In genomic region chr5:35361570-35362284, GRCm38 (mm10) we compare ENCODE assay signal across 9 mouse cellular contexts. TPM values are rescaled to one million over a fixed set of nuclear protein-coding genes. Genes with fewer than 3 reads are reported as not detected.
A peak's percentile ranks its signal among the peaks of the same experiment; 100 is the strongest.
DNase-seq lines count a peak whose midpoint lies in the region; ATAC-seq and TF ChIP-seq lines count a peak whose summit lies in the region.
"Had no signal": no experiment of that assay in that cellular context is flagged by ENCODE, and none has a peak within 500 bp of the region (broad histone marks: within the 10 kb centered on the region; RNA-seq: fewer than 3 reads in every experiment).

No protein-coding gene starts in this region.

- H3K27me3 ChIP-seq in CH12.LX (replicated peaks): peaks cover 92% of the 10 kb centered on the region
- H3K27me3 ChIP-seq in forebrain, embryonic 11.5 days (ENCODE audit: control insufficient read depth, insufficient read depth, low read length): no peaks in the 10 kb centered on the region; the same call in 1 of the 2 replicates
- H3K27me3 ChIP-seq in liver, embryonic 14.5 days (ENCODE audit: control insufficient read depth, insufficient read depth, low read length): no peaks in the 10 kb centered on the region
- no peaks in the 10 kb centered on the region for H3K27me3 ChIP-seq in neural tube, embryonic 14.5 days (ENCODE audit: control insufficient read depth, insufficient read depth, low read length)

- H3K79me2 ChIP-seq in CH12.LX (replicated peaks; ENCODE audit: control insufficient read depth, extremely low read depth, insufficient read depth, poor library complexity, severe bottlenecking): no peaks in the 10 kb centered on the region

- H3K4me3 ChIP-seq in CH12.LX (replicated peaks in 1 of 3; ENCODE audit: low read depth in 2 of 3, low read length in 2 of 3, poor library complexity in 1 of 3): no peak overlapping the region
- H3K4me3 ChIP-seq in forebrain, embryonic 11.5 days (ENCODE audit: low read depth, low read length): no peak overlapping the region
- no peak overlapping the region for H3K4me3 ChIP-seq in liver, embryonic 14.5 days (ENCODE audit: insufficient read depth in 1 of 2, low read depth in 2 of 2, low read length in 2 of 2)
- H3K4me3 ChIP-seq in neural tube, embryonic 14.5 days (ENCODE audit: low read depth, low read length): no peak overlapping the region

- no peak overlapping the region for H3K4me2 ChIP-seq in CH12.LX (ENCODE audit: insufficient read depth, low read depth, poor library complexity, severe bottlenecking)
- H3K4me2 ChIP-seq in forebrain, embryonic 11.5 days (ENCODE audit: low read depth, low read length, severe bottlenecking): no peak overlapping the region
- H3K4me2 ChIP-seq in liver, embryonic 14.5 days (ENCODE audit: low read depth): no peak overlapping the region
- no peak overlapping the region for H3K4me2 ChIP-seq in neural tube, embryonic 14.5 days (ENCODE audit: low read depth, low read length)

- WGBS in forebrain, embryonic 11.5 days: 46% methylated on average over 8 of the region's 8 CpGs
- 42% methylated on average over 8 of the region's 8 CpGs for WGBS in liver, embryonic 14.5 days (ENCODE audit: insufficient replicate concordance)
- 51% methylated on average over 8 of the region's 8 CpGs for WGBS in neural tube, embryonic 14.5 days

- no peak overlapping the region for H3K9ac ChIP-seq in CH12.LX (ENCODE audit: insufficient read depth, low read depth)
- no peak overlapping the region for H3K9ac ChIP-seq in forebrain, embryonic 11.5 days (ENCODE audit: low read length)
- no peak overlapping the region for H3K9ac ChIP-seq in liver, embryonic 14.5 days (replicated peaks)
- H3K9ac ChIP-seq in neural tube, embryonic 14.5 days (replicated peaks; ENCODE audit: low read depth, low read length): no peak overlapping the region

- H3K4me1 ChIP-seq in CH12.LX (ENCODE audit: control insufficient read depth in 1 of 2, insufficient read depth in 2 of 2): no peaks in the 10 kb centered on the region
- H3K4me1 ChIP-seq in forebrain, embryonic 11.5 days (replicated peaks; ENCODE audit: control insufficient read depth, insufficient read depth, low read length): no peaks in the 10 kb centered on the region
- H3K4me1 ChIP-seq in liver, embryonic 14.5 days (replicated peaks; ENCODE audit: control insufficient read depth in 2 of 2, insufficient read depth in 2 of 2, low read length in 1 of 2): peaks cover 0 to 6% of the 10 kb centered on the region in 2 experiments; a peak in 2 of 4 replicates
- H3K4me1 ChIP-seq in neural tube, embryonic 14.5 days (ENCODE audit: control insufficient read depth, insufficient read depth, low read length): no peaks in the 10 kb centered on the region

- no peak for TF ChIP-seq POLR2A in CH12.LX (IDR thresholded peaks at IDR 0.05; ENCODE audit: low read depth, low read length)

- H3K36me3 ChIP-seq in CH12.LX (replicated peaks in 1 of 2; ENCODE audit: control insufficient read depth in 1 of 2, insufficient read depth in 1 of 2, low read length in 1 of 2): no peaks in the 10 kb centered on the region
- H3K36me3 ChIP-seq in forebrain, embryonic 11.5 days (ENCODE audit: control insufficient read depth, insufficient read depth, low read length): no peaks in the 10 kb centered on the region
- H3K36me3 ChIP-seq in liver, embryonic 14.5 days (replicated peaks; ENCODE audit: control insufficient read depth, insufficient read depth, low read depth): no peaks in the 10 kb centered on the region
- no peaks in the 10 kb centered on the region for H3K36me3 ChIP-seq in neural tube, embryonic 14.5 days (ENCODE audit: control insufficient read depth, insufficient read depth, low read length)

- no peaks in the 10 kb centered on the region for H3K9me3 ChIP-seq in CH12.LX (replicated peaks; ENCODE audit: low read length)
- H3K9me3 ChIP-seq in forebrain, embryonic 11.5 days (ENCODE audit: control insufficient read depth, low read length): no peaks in the 10 kb centered on the region
- no peaks in the 10 kb centered on the region for H3K9me3 ChIP-seq in liver, embryonic 14.5 days (ENCODE audit: control insufficient read depth, low read length)
- no peaks in the 10 kb centered on the region for H3K9me3 ChIP-seq in neural tube, embryonic 14.5 days (ENCODE audit: control insufficient read depth, low read length)

- TF ChIP-seq EP300 in CH12.LX (IDR thresholded peaks at IDR 0.05; ENCODE audit: low read length): no peak
- no peak for TF ChIP-seq EP300 in liver, embryonic 14.5 days (IDR thresholded peaks at IDR 0.05; ENCODE audit: low read depth)

- no peak overlapping the region for H3K27ac ChIP-seq in CH12.LX (ENCODE audit: insufficient read depth, low read depth)
- H3K27ac ChIP-seq in forebrain, embryonic 11.5 days (ENCODE audit: low read depth, low read length): no peak overlapping the region
- H3K27ac ChIP-seq in liver, embryonic 14.5 days: no peak overlapping the region
- no peak overlapping the region for H3K27ac ChIP-seq in neural tube, embryonic 14.5 days (ENCODE audit: low read depth, low read length)

- DNase-seq in CH12.LX (ENCODE audit: extremely low read depth): peak; percentile 90
- peak; percentile 85 for DNase-seq in c-Kit-positive CD71-negative TER-119-negative erythroid progenitor cells, embryonic 14.5 days (ENCODE audit: low read depth)
- DNase-seq in forebrain, embryonic 11.5 days (ENCODE audit: low spot score): peak; percentile 96
- peak; percentile 94 to 97 for DNase-seq in heart, postnatal 10 days
- peak; percentile 93 to 99 for DNase-seq in kidney, postnatal 36 days
- DNase-seq in liver, embryonic 14.5 days (ENCODE audit: low read depth in 3 of 3, low spot score in 3 of 3): peak; percentile 55 to 61 (median 59)
- peak; percentile 78 for DNase-seq in telencephalon, adult 2 months (ENCODE audit: low read depth, low spot score)

- peak; percentile 60 for ATAC-seq in forebrain, embryonic 11.5 days (replicated peaks; ENCODE audit: low FRiP score)
- ATAC-seq in liver, embryonic 14.5 days (ENCODE audit: insufficient read depth): no peak
- peak; percentile 80; the same call in 1 of the 2 replicates for ATAC-seq in neural tube, embryonic 14.5 days (ENCODE audit: low read depth)

- TF ChIP-seq CTCF in CH12.LX (conservative IDR thresholded peaks at IDR 0.05 in 1 of 2, IDR thresholded peaks at IDR 0.05 in 1 of 2; ENCODE audit: low read depth in 2 of 2, low read length in 2 of 2): peak; percentile 84 to 99
- TF ChIP-seq CTCF in liver, embryonic 14.5 days (IDR thresholded peaks at IDR 0.05; ENCODE audit: low read depth): peak; percentile 98

- in situ Hi-C loops in CH12.LX (cut with MboI; ENCODE audit: low pct_ligation_motif_present, low pct_unique_long_range_greater_than_20kb, low sequenced_read_pairs): loop anchor here (5.0 kb wide), 1 partner anchor 161 kb away; no protein-coding TSS in a partner anchor

- dilution Hi-C loops in CH12.LX (cut with MboI; ENCODE audit: extremely low pct_ligation_motif_present, extremely low pct_unique_long_range_greater_than_20kb, low sequenced_read_pairs): no loop called here

- TF ChIP-seq RAD21 in CH12.LX (IDR thresholded peaks at IDR 0.05; ENCODE audit: low read depth, low read length): peak; percentile 88

- intact Hi-C loops in heart, postnatal 10 days (cut with DNase I): loop anchor here (1.0 kb wide), 1 partner anchor 149 kb away; no protein-coding TSS in a partner anchor

TF ChIP-seq in CH12.LX, 34 proteins besides CTCF, POLR2A, EP300 and RAD21:
- TF ChIP-seq IRF4 (IDR thresholded peaks at IDR 0.05; ENCODE audit: low read depth, low read length) (0 out of 2 replicates have a peak, but pooled peaks have one; percentile 31), HCFC1 (IDR thresholded peaks at IDR 0.05; ENCODE audit: low read depth, low read length) (no peak), SMC3 (IDR thresholded peaks at IDR 0.05; ENCODE audit: low read depth, low read length) (peak; percentile 86), NELFE (IDR thresholded peaks at IDR 0.05; ENCODE audit: low read depth, low read length) (peak; percentile 68; the same call in 1 of the 2 replicates)

RNA-seq across cellular contexts. Expression of gene Hmx1, which starts 27.2 kb away (rescaled TPM):
- total RNA-seq in CH12.LX (2012; rRNA removed): not detected in 2 replicates
- not detected in 2 replicates for total RNA-seq in CH12.LX (2014; rRNA removed)
- not detected in 2 replicates for polyA plus RNA-seq in CH12.LX (2012; ENCODE audit: insufficient read length, low read depth)
- 0.44 and 0.55 TPM in 2 replicates for polyA plus RNA-seq in forebrain, embryonic 11.5 days (2014; fragmentation: Nextera tagmentation; extraction: Ambion mirVana)
- not detected for total RNA-seq in heart, postnatal 10 days (2021)
- polyA plus RNA-seq in liver, embryonic 14.5 days (2012; rRNA removed): not detected in 2 replicates
- polyA plus RNA-seq in liver, embryonic 14.5 days (2014; fragmentation: Nextera tagmentation; extraction: Ambion mirVana): not detected in 2 replicates
- polyA plus RNA-seq in neural tube, embryonic 14.5 days (2014; fragmentation: Nextera tagmentation; extraction: Ambion mirVana): 0.17 and 3.3 TPM in 2 replicates
- polyA plus RNA-seq: heart, embryonic 16.5 days had no signal
